Mouse (Mus musculus): ENCODE measurements around the gene Mast4. TPM values are rescaled to one million over a fixed set of nuclear protein-coding genes. Genes with fewer than 3 reads are reported as not detected.

The Mast4 gene
- total RNA-seq, 2 experiments from 2014 or later = 45.9 to 49.2 TPM

GRCm38 (mm10) chr13:102880381-102881076, 453.8 kb downstream of the Mast4 start:
- intact Hi-C loops (cut with DNase I) = no loop called here

GRCm38 (mm10) chr13:102878631-102879030, 455.7 kb downstream of the Mast4 start:
- intact Hi-C loops (cut with DNase I) = no loop called here

More at GRCm38 (mm10) chr13:102880381-102881076, 453.8 kb downstream of the Mast4 start:
- no peak for DNase-seq

GRCm38 (mm10) chr13:102877766-102878325, 456.5 kb downstream of the Mast4 start:
- DNase-seq = no peak
- intact Hi-C loops (cut with DNase I) = no loop called here

More at GRCm38 (mm10) chr13:102878631-102879030, 455.7 kb downstream of the Mast4 start:
- DNase-seq = no peak

GRCm38 (mm10) chr13:102877154-102877553, 457.1 kb downstream of the Mast4 start:
- intact Hi-C loops (cut with DNase I) = no loop called here
- no peak for DNase-seq

- intact Hi-C loops (cut with DNase I) = no loop called here
- no peak for DNase-seq
Observed at GRCm38 (mm10) chr13:102875520-102875919, 458.8 kb downstream of the Mast4 start.

- DNase-seq = no peak
- intact Hi-C loops (cut with DNase I) = no loop called here
Observed at GRCm38 (mm10) chr13:102875144-102875476, 459.2 kb downstream of the Mast4 start.

GRCm38 (mm10) chr13:102874465-102875143, 459.7 kb downstream of the Mast4 start:
- intact Hi-C loops (cut with DNase I) = no loop called here

GRCm38 (mm10) chr13:102873412-102874016, 460.8 kb downstream of the Mast4 start:
- DNase-seq = no peak
- intact Hi-C loops (cut with DNase I) = loop anchor here (2.0 kb wide), 1 partner anchor 31 kb away; no protein-coding TSS in a partner anchor

More at GRCm38 (mm10) chr13:102874465-102875143, 459.7 kb downstream of the Mast4 start:
- peak; percentile 48 to 64 for DNase-seq

- intact Hi-C loops (cut with DNase I) = loop anchor here (2.0 kb wide), 1 partner anchor 33 kb away; no protein-coding TSS in a partner anchor
- no peak for DNase-seq
Observed at GRCm38 (mm10) chr13:102871380-102872104, 462.8 kb downstream of the Mast4 start.

GRCm38 (mm10) chr13:102869541-102869940, 464.8 kb downstream of the Mast4 start:
- DNase-seq = no peak

GRCm38 (mm10) chr13:102866816-102867215, 467.5 kb downstream of the Mast4 start:
- no peak for DNase-seq
- intact Hi-C loops (cut with DNase I) = no loop called here

More at GRCm38 (mm10) chr13:102869541-102869940, 464.8 kb downstream of the Mast4 start:
- intact Hi-C loops (cut with DNase I) = no loop called here

- DNase-seq = peak; percentile 62 to 70
- intact Hi-C loops (cut with DNase I) = no loop called here
Observed at GRCm38 (mm10) chr13:102865971-102866724, 468.1 kb downstream of the Mast4 start.

- intact Hi-C loops (cut with DNase I) = no loop called here
- no peak for DNase-seq
Observed at GRCm38 (mm10) chr13:102865494-102865893, 468.8 kb downstream of the Mast4 start.

- DNase-seq = no peak
- intact Hi-C loops (cut with DNase I) = no loop called here
Observed at GRCm38 (mm10) chr13:102864840-102865239, 469.5 kb downstream of the Mast4 start.

- intact Hi-C loops (cut with DNase I) = no loop called here
- DNase-seq = no peak
Observed at GRCm38 (mm10) chr13:102864079-102864478, 470.2 kb downstream of the Mast4 start.

GRCm38 (mm10) chr13:102862981-102863380, 471.3 kb downstream of the Mast4 start:
- intact Hi-C loops (cut with DNase I) = no loop called here
- no peak for DNase-seq

GRCm38 (mm10) chr13:102862397-102862796, 471.9 kb downstream of the Mast4 start:
- intact Hi-C loops (cut with DNase I) = no loop called here

GRCm38 (mm10) chr13:102860733-102861132, 473.6 kb downstream of the Mast4 start:
- no peak for DNase-seq
- intact Hi-C loops (cut with DNase I) = no loop called here

More at GRCm38 (mm10) chr13:102862397-102862796, 471.9 kb downstream of the Mast4 start:
- no peak for DNase-seq

- intact Hi-C loops (cut with DNase I) = no loop called here
- DNase-seq = no peak
Observed at GRCm38 (mm10) chr13:102860135-102860534, 474.2 kb downstream of the Mast4 start.

GRCm38 (mm10) chr13:102857539-102857838, 476.8 kb downstream of the Mast4 start:
- DNase-seq = no peak
- intact Hi-C loops (cut with DNase I) = no loop called here
